Mouse (Mus musculus) intestine, embryonic 15.5 days (tissue): ENCODE results near the gene Trp53rka. TPM values are rescaled to one million over a fixed set of nuclear protein-coding genes. Genes with fewer than 3 reads are reported as not detected.

ENCODE experiments used
- ATAC-seq: fragments of 200-750 bp; cut with Nextera tagmentation; 2 replicates; pipeline ENCODE4 v1.8.0; 2017; ENCODE audit warnings: moderate TSS enrichment, moderate library complexity
- H3K27ac ChIP-seq: fragments of 300-500 bp; sonication (generic); 2 replicates; pipeline ENCODE4 v1.5.1; 2015; ENCODE audit warnings: mild to moderate bottlenecking, inconsistent platforms
- H3K27me3 ChIP-seq: fragments of 300-500 bp; sonication (generic); replicated peaks from 2 replicates; pipeline ENCODE4 v1.6.1; 2015; ENCODE audit warnings: inconsistent platforms
- H3K36me3 ChIP-seq: fragments of 300-500 bp; sonication (generic); 2 replicates; pipeline ENCODE4 v1.6.1; 2015; ENCODE audit warnings: inconsistent platforms
- H3K4me1 ChIP-seq: fragments of 300-500 bp; sonication (generic); replicated peaks from 2 replicates; pipeline ENCODE4 v1.6.1; 2015; ENCODE audit warnings: inconsistent platforms
- H3K4me2 ChIP-seq: fragments of 300-500 bp; sonication (generic); replicated peaks from 2 replicates; pipeline ENCODE4 v1.6.1; 2015; ENCODE audit warnings: mild to moderate bottlenecking, inconsistent platforms
- H3K4me3 ChIP-seq: fragments of 300-500 bp; sonication (generic); replicated peaks from 2 replicates; pipeline ENCODE4 v1.5.1; 2015; ENCODE audit warnings: inconsistent platforms
- H3K9ac ChIP-seq: fragments of 300-500 bp; sonication (generic); 2 replicates; pipeline ENCODE4 v1.6.1; 2015; ENCODE audit warnings: inconsistent platforms
- H3K9me3 ChIP-seq: fragments of 300-500 bp; sonication (generic); 2 replicates; pipeline ENCODE4 v1.6.1; 2016; ENCODE audit warnings: inconsistent platforms
- WGBS: fragments of 180-500 bp; shearing (Covaris S2); methylation state at CpG from one replicate; pipeline ENCODE4 v1.1.7; 2015; 5-methylcytosine and 5-hydroxymethylcytosine counted together
- polyA plus RNA-seq: library from polyadenylated mRNA; unstranded; fragments of >200 nt; fragmentation: Nextera tagmentation; extraction: Ambion mirVana; gene quantifications from 2 replicates; pipeline ENCODE4 v1.2.1, GENCODE M21; 2015

Trp53rka gene
- polyA plus RNA-seq, 1 experiment from 2014 or later: 29.1 TPM

- H3K4me1 ChIP-seq: peaks cover 7% of the 10 kb centered on the region; the same call in 1 of the 2 replicates
- WGBS: 62% methylated on average over 5 of the region's 5 CpGs
- no peak overlapping the region for H3K4me2 ChIP-seq
- H3K9ac ChIP-seq: no peak overlapping the region
- H3K4me3 ChIP-seq: no peak overlapping the region
- H3K9me3 ChIP-seq: no peaks in the 10 kb centered on the region
- H3K36me3 ChIP-seq: no peaks in the 10 kb centered on the region
- H3K27me3 ChIP-seq: peaks cover 13% of the 10 kb centered on the region
- no peak for ATAC-seq
- H3K27ac ChIP-seq: no peak overlapping the region
Measured at GRCm38 (mm10) chr2:165475850-165476249, 17.3 kb downstream of the Trp53rka start.

DNA sequence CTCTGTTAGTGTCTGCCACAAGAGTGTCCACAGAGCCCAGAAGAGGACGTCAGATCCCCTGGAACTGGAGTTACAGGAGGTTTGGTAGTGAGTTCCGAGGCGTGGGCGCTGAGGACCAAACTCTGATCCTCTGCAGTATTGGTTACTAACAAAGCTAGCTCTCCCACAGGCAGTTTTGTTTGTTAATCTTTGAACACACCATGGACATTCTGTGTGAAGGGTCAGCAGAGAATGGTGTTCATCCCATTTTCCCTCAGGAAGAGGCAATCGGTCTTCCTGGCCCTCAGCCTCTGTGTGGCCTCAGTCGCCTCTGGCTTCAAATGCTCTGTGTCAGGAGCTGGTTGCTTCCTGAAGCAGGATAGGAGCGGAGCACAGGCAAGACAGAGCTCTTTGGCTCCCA, 17.7 kb downstream of the Trp53rka start:
- H3K9me3 ChIP-seq: no peaks in the 10 kb centered on the region
- H3K27ac ChIP-seq: no peak overlapping the region
- H3K36me3 ChIP-seq: no peaks in the 10 kb centered on the region
- peaks cover 7% of the 10 kb centered on the region; the same call in 1 of the 2 replicates for H3K4me1 ChIP-seq
- H3K9ac ChIP-seq: no peak overlapping the region
- H3K27me3 ChIP-seq: peaks cover 13% of the 10 kb centered on the region
- H3K4me2 ChIP-seq: no peak overlapping the region
- no peak for ATAC-seq
- H3K4me3 ChIP-seq: no peak overlapping the region
- WGBS: 79% methylated on average over 7 of the region's 7 CpGs

DNA sequence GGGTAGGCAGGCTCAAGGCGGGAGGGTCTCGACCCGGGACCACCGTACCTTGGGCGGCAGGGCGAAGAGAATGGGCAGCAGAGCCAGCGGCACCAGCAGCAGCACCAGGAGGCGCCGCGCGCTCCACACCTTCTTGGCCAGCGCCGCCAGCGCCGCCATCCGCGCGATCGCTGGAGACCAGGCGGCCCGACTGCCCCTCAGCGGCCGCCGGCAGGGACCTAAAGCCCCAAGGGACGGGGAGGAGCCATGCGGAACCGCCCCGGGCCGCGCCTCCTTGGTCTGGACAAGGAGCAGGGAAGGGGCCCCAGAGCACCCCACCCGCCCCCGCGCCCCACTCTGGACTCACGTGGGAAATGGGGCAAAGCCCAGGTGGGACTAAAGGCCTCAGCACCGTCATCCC, 20.1 kb downstream of the Trp53rka start, which contains the start of gene Slc13a3:
Gene Slc13a3, minus strand, starts transcription at position 228 of the 400 bp plus-strand sequence.
- 2% methylated on average over 35 of the region's 35 CpGs for WGBS
- H3K9me3 ChIP-seq: no peaks in the 10 kb centered on the region
- peaks cover 13% of the 10 kb centered on the region for H3K27me3 ChIP-seq
- peak; percentile 72 for ATAC-seq
- H3K4me2 ChIP-seq: peak within 1 kb of the TSS; percentile 41
- H3K27ac ChIP-seq: no peak within 1 kb of the TSS
- H3K9ac ChIP-seq: no peak within 1 kb of the TSS
- H3K36me3 ChIP-seq: no peaks in the 10 kb centered on the region
- peak within 1 kb of the TSS; percentile 11; the same call in 1 of the 2 replicates for H3K4me3 ChIP-seq
- H3K4me1 ChIP-seq: peaks cover 7% of the 10 kb centered on the region; the same call in 1 of the 2 replicates

DNA sequence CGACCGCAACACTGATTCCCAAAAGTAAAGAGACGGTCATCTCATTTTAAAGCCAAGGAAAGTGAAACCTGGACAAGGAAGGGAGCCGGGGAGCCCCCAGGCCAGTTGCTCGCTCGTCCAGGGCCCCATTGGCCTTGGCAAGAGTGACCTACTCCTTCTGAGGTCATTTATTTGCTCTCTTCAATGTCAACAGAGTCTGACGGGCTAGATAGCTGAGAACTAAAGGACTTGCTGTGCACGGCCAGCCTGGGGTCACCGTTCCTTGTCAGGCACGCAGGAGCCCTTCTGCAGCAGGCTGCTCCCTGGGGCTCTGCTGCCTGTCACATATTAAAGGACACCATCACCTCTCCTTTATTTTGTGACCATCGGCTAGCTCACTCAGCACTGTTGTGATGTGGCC, 21.2 kb downstream of the Trp53rka start:
- no peak for ATAC-seq
- no peak overlapping the region for H3K4me3 ChIP-seq
- peaks cover 13% of the 10 kb centered on the region for H3K27me3 ChIP-seq
- H3K4me2 ChIP-seq: no peak overlapping the region
- no peaks in the 10 kb centered on the region for H3K9me3 ChIP-seq
- H3K36me3 ChIP-seq: no peaks in the 10 kb centered on the region
- 73% methylated on average over 11 of the region's 11 CpGs for WGBS
- H3K27ac ChIP-seq: no peak overlapping the region
- peaks cover 7% of the 10 kb centered on the region; the same call in 1 of the 2 replicates for H3K4me1 ChIP-seq
- H3K9ac ChIP-seq: no peak overlapping the region

DNA sequence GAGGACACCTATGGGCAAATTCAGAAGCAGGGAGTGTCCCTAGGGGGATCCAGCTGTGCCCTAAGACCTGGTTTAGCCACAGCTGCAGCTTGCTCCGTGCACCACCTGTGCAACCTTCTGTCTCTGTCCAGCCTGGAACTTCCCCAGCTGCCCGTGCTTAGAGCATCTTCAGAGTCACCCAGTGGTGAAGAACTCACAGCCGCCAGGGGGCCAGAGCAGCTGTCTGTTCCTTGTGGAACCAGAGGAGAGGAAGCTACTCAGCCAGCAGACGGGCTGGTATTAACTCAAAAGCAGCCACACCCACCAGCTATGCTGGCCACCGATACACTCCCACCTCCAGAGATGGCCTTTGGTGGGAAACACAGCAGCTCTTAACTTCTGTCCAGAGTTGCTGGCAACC, 23.0 kb downstream of the Trp53rka start:
- 18% methylated on average over 5 of the region's 5 CpGs for WGBS
- H3K36me3 ChIP-seq: no peaks in the 10 kb centered on the region

DNA sequence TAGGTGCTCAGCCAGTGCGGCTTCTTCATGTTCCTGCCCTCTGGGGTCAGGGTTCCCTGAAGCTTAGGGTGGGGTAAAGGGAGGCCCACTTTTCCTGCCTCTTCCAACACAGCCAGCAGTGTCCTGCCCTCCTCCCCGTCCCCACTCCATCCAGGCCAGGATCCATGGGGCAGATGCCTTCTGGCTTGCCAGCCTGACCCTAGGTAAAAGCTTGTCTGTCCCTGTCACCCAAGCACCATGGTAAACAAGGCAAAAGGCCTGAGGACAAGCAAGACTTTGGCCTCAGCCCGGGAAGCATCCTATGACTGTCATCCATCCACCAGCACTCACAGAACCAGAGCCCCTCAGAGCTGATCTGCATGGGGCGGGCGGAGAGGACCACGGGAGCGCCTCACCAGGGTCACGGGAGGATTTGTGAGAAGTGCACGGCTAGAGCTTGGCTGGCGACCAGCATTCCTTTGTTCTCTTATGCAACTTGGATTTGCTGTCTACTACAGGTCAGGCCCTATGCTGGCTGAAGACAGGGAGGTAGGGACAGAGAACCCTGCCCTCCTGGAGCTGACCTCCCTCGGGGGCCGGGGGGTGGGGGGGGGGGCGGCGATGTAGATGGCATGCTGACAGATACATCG, 25.2 kb downstream of the Trp53rka start:
- Histone ChIP-seq H3K27ac (no peak overlapping the region), H3K4me3 (no peak overlapping the region), H3K36me3 (no peaks in the 10 kb centered on the region), H3K9ac (no peak overlapping the region), H3K9me3 (no peaks in the 10 kb centered on the region), H3K4me2 (no peak overlapping the region), H3K4me1 (0 out of 2 replicates have a peak, but pooled peaks cover 3% of the 10 kb centered on the region), H3K27me3 (peaks cover 9% of the 10 kb centered on the region)
- WGBS: 53% methylated on average over 15 of the region's 15 CpGs
- ATAC-seq: no peak

More for the DNA sequence above, 23.0 kb downstream of the Trp53rka start:
- Histone ChIP-seq H3K4me2 (no peak overlapping the region), H3K9me3 (no peaks in the 10 kb centered on the region), H3K9ac (no peak overlapping the region), H3K27ac (no peak overlapping the region), H3K4me1 (peaks cover 7% of the 10 kb centered on the region; the same call in 1 of the 2 replicates), H3K4me3 (no peak overlapping the region), H3K27me3 (peaks cover 13% of the 10 kb centered on the region)
- no peak for ATAC-seq

- no peak overlapping the region for H3K4me2 ChIP-seq
- H3K27ac ChIP-seq: no peak overlapping the region
- no peaks in the 10 kb centered on the region for H3K27me3 ChIP-seq
- H3K4me3 ChIP-seq: no peak overlapping the region
- ATAC-seq: no peak
- H3K9ac ChIP-seq: no peak overlapping the region
- H3K9me3 ChIP-seq: no peaks in the 10 kb centered on the region
- no peaks in the 10 kb centered on the region for H3K36me3 ChIP-seq
- H3K4me1 ChIP-seq: no peaks in the 10 kb centered on the region
- WGBS: 16% methylated on average over 7 of the region's 7 CpGs
Measured at GRCm38 (mm10) chr2:165459663-165460062, 33.5 kb downstream of the Trp53rka start.

DNA sequence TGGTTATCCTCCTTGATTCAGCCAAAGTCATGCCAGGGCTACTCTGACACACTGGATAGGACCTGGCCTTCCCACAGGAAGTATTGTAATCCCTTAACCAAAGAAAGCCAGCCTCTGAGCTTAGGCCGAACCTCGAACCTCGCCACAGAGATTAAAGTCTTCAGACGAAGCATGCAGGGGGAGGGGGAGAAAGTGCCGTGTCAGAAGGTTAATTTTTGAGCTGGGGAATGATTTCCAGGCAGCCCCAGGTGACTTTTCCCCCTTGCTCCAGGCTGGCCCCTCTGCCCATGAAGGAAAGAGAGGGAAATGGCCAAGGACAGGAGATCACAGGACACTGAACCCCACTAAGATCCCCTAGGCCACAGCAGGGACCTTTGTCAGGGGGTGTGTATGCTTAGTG, 34.9 kb downstream of the Trp53rka start:
- no peak for ATAC-seq
- H3K4me2 ChIP-seq: no peak overlapping the region
- H3K4me1 ChIP-seq: no peaks in the 10 kb centered on the region
- H3K36me3 ChIP-seq: no peaks in the 10 kb centered on the region
- no peaks in the 10 kb centered on the region for H3K9me3 ChIP-seq
- no peaks in the 10 kb centered on the region for H3K27me3 ChIP-seq
- 56% methylated on average over 5 of the region's 5 CpGs for whole genome bisulfite sequencing
- no peak overlapping the region for H3K9ac ChIP-seq
- no peak overlapping the region for H3K4me3 ChIP-seq
- no peak overlapping the region for H3K27ac ChIP-seq

DNA sequence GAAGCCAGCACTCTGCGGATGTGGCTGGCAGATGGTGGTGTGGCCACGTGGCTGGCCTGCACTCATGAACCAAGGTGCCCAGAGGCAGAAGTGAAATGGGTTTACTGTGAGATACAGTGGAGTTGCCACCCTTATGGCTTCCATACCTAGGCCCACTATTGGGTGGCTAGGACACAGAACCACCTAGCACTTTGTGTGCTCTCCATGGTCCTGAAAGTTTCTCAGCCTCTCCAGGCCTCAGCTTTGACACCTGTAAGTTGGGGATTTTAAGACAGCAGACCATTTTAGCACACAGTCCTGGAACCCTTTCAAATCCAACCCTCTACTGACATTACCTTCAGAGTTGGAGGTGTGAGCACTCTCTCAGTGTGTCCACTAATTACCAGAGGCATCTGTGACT, 36.4 kb downstream of the Trp53rka start:
- ATAC-seq: no peak
- no peaks in the 10 kb centered on the region for H3K27me3 ChIP-seq
- 48% methylated on average over 2 of the region's 2 CpGs for WGBS
- H3K4me2 ChIP-seq: no peak overlapping the region
- H3K4me3 ChIP-seq: no peak overlapping the region
- H3K27ac ChIP-seq: no peak overlapping the region
- no peaks in the 10 kb centered on the region for H3K4me1 ChIP-seq
- H3K36me3 ChIP-seq: no peaks in the 10 kb centered on the region
- no peaks in the 10 kb centered on the region for H3K9me3 ChIP-seq
- no peak overlapping the region for H3K9ac ChIP-seq

DNA sequence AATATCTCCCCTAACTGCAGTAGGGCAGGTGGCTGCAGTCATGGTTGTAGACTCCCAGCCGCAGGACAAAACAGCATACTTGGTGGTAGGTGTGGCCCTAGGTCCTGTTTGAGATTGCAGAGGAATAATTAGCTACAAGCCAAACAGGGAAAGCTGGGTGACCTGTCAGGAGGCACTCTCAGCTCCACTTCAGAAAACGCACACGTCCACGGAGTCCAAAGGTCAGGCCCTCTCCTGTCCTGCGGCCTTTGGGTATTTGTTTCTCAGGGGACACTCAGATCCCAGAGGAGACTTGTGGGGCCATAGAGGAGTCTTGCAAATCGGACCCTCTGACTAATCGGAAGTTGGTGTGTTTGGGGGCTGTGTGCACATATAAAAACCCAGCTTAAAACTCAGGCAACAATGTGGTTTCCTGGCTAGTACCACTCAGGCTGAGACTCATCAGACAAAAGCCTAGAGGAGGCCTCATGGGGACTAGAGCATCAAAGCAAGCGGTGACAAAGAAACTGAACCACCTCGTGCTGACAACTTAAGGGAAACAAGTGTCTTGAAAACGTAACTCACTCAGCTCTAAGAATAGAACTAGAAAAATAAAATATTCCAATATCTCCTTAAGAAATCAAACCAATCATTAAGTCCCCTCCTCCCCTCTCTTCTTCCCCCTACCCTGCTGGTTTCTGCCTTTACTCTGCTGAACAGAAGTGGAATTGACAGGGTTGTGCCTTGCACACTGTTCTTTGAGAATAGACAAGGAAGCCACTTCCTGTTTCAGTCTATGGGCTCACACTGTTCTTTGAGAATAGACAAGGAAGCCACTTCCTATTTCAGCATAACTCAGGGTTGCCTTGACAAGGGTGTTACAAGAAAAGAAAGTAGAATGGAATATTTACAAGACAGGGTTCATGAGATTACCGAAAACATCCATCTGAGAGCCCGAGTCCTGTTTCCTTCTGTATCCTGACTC, 40.1 kb downstream of the Trp53rka start:
- no peak overlapping the region for H3K27ac ChIP-seq
- no peak overlapping the region for H3K9ac ChIP-seq
- H3K36me3 ChIP-seq: no peaks in the 10 kb centered on the region
- H3K4me1 ChIP-seq: no peaks in the 10 kb centered on the region
- no peaks in the 10 kb centered on the region for H3K27me3 ChIP-seq
- H3K9me3 ChIP-seq: no peaks in the 10 kb centered on the region
- H3K4me2 ChIP-seq: no peak overlapping the region
- no peak overlapping the region for H3K4me3 ChIP-seq
- WGBS: 71% methylated on average over 12 of the region's 12 CpGs
- no peak for ATAC-seq

DNA sequence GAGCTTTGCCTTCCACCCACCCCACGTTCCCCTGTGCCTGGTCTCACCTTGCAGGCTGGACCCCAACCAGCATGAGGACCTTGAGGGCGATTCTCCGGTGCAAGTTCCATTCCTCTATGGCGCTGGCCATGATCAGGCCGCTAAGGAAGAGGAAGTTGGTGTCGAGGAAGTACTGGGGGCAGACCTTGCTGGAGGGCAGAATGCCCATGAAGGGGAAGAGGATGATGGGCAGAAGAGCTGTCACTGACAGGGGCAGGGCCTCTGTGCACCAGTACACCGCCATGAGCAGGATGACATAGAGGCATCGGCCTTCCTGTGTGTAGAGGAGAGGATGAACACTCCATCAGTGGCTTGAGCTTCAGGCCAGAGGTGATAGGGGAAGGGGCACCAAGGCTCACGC, 44.6 kb downstream of the Trp53rka start:
- Histone ChIP-seq H3K36me3 (no peaks in the 10 kb centered on the region), H3K9ac (no peak overlapping the region)
- no peak for ATAC-seq

GRCm38 (mm10) chr2:165444861-165445260, 48.3 kb downstream of the Trp53rka start:
- Histone ChIP-seq H3K27me3 (no peaks in the 10 kb centered on the region), H3K4me3 (no peak overlapping the region), H3K36me3 (no peaks in the 10 kb centered on the region), H3K4me2 (no peak overlapping the region), H3K27ac (no peak overlapping the region), H3K4me1 (no peaks in the 10 kb centered on the region), H3K9me3 (no peaks in the 10 kb centered on the region), H3K9ac (no peak overlapping the region)
- ATAC-seq: no peak
- 75% methylated on average over 3 of the region's 3 CpGs for WGBS

More for the DNA sequence above, 44.6 kb downstream of the Trp53rka start:
- no peak overlapping the region for H3K4me2 ChIP-seq
- no peaks in the 10 kb centered on the region for H3K4me1 ChIP-seq
- no peak overlapping the region for H3K4me3 ChIP-seq
- no peaks in the 10 kb centered on the region for H3K27me3 ChIP-seq
- H3K9me3 ChIP-seq: no peaks in the 10 kb centered on the region
- WGBS: 80% methylated on average over 9 of the region's 9 CpGs
- H3K27ac ChIP-seq: no peak overlapping the region
